Mouse (Mus musculus): ENCODE data around the gene Tgif2. TPM values are rescaled to one million over a fixed set of nuclear protein-coding genes. Genes with fewer than 3 reads are reported as not detected.
A peak's percentile ranks its signal among the peaks of the same experiment; 100 is the strongest.

Gene Tgif2
- polyA plus RNA-seq, 2 experiments, result 4.9 to 5.1 TPM

DNA sequence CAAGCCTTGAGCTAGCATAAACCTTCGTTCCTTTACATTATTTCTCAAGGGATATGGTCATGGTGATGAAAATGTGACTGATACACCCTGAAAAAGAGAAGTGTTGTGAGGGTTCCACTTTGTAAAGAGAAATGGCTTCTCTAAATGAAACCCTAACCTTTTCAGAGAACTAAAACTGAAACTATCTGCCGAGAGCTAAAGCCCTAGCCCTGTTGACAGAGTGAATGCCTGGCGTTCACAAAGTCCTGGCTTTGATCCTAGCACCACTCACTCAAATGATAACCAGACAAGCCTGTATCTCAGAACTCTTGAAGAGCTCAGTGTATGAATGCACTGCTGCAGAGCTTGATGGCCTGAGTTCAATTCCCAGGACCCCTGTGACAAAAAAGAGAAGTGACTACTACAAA lies 17.6 kb downstream of the Tgif2 start:
- Histone ChIP-seq H3K27ac (no peak overlapping the region), H3K27me3 (ENCODE audit: control insufficient read depth, insufficient read depth, low read length) (no peaks in the 10 kb centered on the region), H3K4me2 (ENCODE audit: low read depth) (no peak overlapping the region), H3K9me3 (ENCODE audit: control insufficient read depth, low read length) (no peaks in the 10 kb centered on the region), H3K4me3 (ENCODE audit: insufficient read depth in 1 of 2, low read depth in 2 of 2, low read length in 2 of 2) (no peak overlapping the region), H3K36me3 (replicated peaks; ENCODE audit: control insufficient read depth, insufficient read depth, low read depth) (peaks cover 5% of the 10 kb centered on the region; the same call in 1 of the 2 replicates), H3K4me1 (replicated peaks; ENCODE audit: control insufficient read depth in 2 of 2, insufficient read depth in 2 of 2, low read length in 1 of 2) (peaks cover 3 to 4% of the 10 kb centered on the region in 2 experiments), H3K9ac (replicated peaks) (no peak overlapping the region)
- ATAC-seq (ENCODE audit: insufficient read depth), result no peak
- TF ChIP-seq EP300 (IDR thresholded peaks at IDR 0.05; ENCODE audit: low read depth), result no peak
- no peak for TF ChIP-seq CTCF (IDR thresholded peaks at IDR 0.05; ENCODE audit: low read depth)
- no peak for DNase-seq (ENCODE audit: low read depth in 3 of 3, low spot score in 3 of 3)
- 56% methylated on average over 3 of the region's 3 CpGs for WGBS (ENCODE audit: insufficient replicate concordance)

DNA sequence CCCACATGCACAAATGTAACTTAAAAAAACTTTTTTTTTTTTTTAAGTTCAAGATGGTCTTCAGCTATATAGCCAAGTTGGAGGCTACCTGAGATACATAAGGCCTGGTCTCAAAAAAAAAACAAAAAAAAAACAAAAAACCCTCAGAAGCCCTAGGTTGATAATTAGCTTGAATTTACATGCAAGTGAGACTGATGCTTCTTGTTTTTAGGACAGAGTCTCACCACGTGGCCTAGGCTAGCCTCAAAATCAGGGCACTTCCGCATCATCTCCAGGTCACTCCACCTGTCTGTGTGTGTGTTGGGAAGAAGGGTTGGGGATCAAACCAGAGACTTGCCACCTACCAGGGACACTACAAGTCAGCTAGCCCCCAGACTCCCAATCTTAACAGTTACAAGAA lies 18.0 kb downstream of the Tgif2 start, which contains the start of gene 4930518I15Rik:
Gene 4930518I15Rik, minus strand, starts transcription at position 112 of the 400 bp plus-strand sequence.
- Histone ChIP-seq H3K9ac (replicated peaks) (no peak within 1 kb of the TSS), H3K4me1 (replicated peaks; ENCODE audit: control insufficient read depth in 2 of 2, insufficient read depth in 2 of 2, low read length in 1 of 2) (peaks cover 3 to 4% of the 10 kb centered on the region in 2 experiments), H3K27me3 (ENCODE audit: control insufficient read depth, insufficient read depth, low read length) (no peaks in the 10 kb centered on the region), H3K36me3 (replicated peaks; ENCODE audit: control insufficient read depth, insufficient read depth, low read depth) (peaks cover 5% of the 10 kb centered on the region; the same call in 1 of the 2 replicates), H3K4me2 (ENCODE audit: low read depth) (no peak within 1 kb of the TSS), H3K9me3 (ENCODE audit: control insufficient read depth, low read length) (no peaks in the 10 kb centered on the region), H3K4me3 (ENCODE audit: insufficient read depth in 1 of 2, low read depth in 2 of 2, low read length in 2 of 2) (no peak within 1 kb of the TSS), H3K27ac (no peak within 1 kb of the TSS)
- DNase-seq (ENCODE audit: low read depth in 3 of 3, low spot score in 3 of 3), result no peak
- WGBS (ENCODE audit: insufficient replicate concordance), result 74% methylated on average over 2 of the region's 2 CpGs
- ATAC-seq (ENCODE audit: insufficient read depth), result no peak
- TF ChIP-seq EP300 (IDR thresholded peaks at IDR 0.05; ENCODE audit: low read depth) (no peak), CTCF (IDR thresholded peaks at IDR 0.05; ENCODE audit: low read depth) (no peak)

DNA sequence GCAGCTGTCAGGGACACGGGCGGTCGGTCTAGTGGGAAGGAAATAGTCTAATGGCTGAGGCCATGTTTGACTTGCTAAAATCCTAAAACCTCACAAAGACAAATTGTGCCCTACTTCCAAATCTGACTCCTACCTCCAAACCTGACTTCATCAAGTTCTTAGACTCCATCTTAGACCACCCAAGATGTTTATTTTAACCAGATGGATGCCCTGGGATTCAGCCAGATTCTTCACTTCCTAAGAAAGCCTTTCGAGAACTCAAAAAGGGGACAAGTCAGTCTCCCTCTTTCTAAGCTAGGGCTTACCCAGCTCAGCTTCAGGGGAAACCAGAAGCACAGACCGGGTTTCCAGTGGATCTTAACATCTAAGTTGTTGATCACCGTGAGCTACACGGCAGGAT lies 18.9 kb downstream of the Tgif2 start:
- Histone ChIP-seq H3K27ac (no peak overlapping the region), H3K9me3 (ENCODE audit: control insufficient read depth, low read length) (no peaks in the 10 kb centered on the region), H3K4me3 (ENCODE audit: insufficient read depth in 1 of 2, low read depth in 2 of 2, low read length in 2 of 2) (no peak overlapping the region), H3K9ac (replicated peaks) (no peak overlapping the region), H3K4me2 (ENCODE audit: low read depth) (no peak overlapping the region), H3K27me3 (ENCODE audit: control insufficient read depth, insufficient read depth, low read length) (no peaks in the 10 kb centered on the region), H3K4me1 (replicated peaks; ENCODE audit: control insufficient read depth in 2 of 2, insufficient read depth in 2 of 2, low read length in 1 of 2) (peaks cover 3 to 4% of the 10 kb centered on the region in 2 experiments), H3K36me3 (replicated peaks; ENCODE audit: control insufficient read depth, insufficient read depth, low read depth) (peaks cover 5% of the 10 kb centered on the region; the same call in 1 of the 2 replicates)
- no peak for ATAC-seq (ENCODE audit: insufficient read depth)
- DNase-seq (ENCODE audit: low read depth in 3 of 3, low spot score in 3 of 3), result no peak
- 84% methylated on average over 7 of the region's 7 CpGs for WGBS (ENCODE audit: insufficient replicate concordance)
- TF ChIP-seq EP300 (IDR thresholded peaks at IDR 0.05; ENCODE audit: low read depth) (no peak), CTCF (IDR thresholded peaks at IDR 0.05; ENCODE audit: low read depth) (no peak)

DNA sequence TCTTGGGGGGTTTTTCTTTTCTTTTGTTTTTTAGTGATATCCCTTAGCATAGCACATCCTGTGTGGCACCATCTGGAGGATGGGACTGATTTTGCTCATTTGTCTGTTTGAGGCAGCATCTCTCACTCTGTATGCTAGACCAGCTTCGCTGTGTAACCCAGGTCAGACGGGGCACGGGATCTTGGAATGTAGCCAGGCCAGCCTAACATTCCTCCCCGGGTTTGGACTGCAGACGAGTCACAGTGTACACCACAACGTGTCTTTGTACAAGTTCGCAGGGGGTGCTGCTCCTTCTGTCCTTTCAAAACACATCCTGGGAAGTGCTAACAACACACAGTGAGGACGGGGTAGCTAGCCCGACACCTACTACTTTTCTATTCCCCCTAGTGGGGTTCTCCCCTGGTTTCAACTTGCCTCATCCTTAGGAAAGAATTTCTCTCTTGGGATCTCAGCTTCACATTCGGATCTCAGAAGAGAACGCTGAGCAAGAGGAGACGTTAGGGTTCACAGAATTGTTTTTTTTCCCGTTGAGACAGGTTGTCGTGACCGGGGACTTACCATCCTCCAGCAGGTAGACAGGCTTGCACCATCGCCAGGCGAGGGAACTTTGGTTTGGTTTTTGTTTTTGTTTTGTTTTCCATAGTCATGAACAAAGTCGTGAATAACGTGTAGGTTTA lies 22.4 kb downstream of the Tgif2 start:
- Histone ChIP-seq H3K27me3 (ENCODE audit: control insufficient read depth, insufficient read depth, low read length) (no peaks in the 10 kb centered on the region), H3K9me3 (ENCODE audit: control insufficient read depth, low read length) (no peaks in the 10 kb centered on the region), H3K9ac (replicated peaks) (peak overlapping the region; percentile 91), H3K4me1 (replicated peaks; ENCODE audit: control insufficient read depth in 2 of 2, insufficient read depth in 2 of 2, low read length in 1 of 2) (peaks cover 9 to 12% of the 10 kb centered on the region in 2 experiments), H3K4me3 (ENCODE audit: insufficient read depth in 1 of 2, low read depth in 2 of 2, low read length in 2 of 2) (peak overlapping the region; percentile 64 to 91), H3K36me3 (replicated peaks; ENCODE audit: control insufficient read depth, insufficient read depth, low read depth) (peaks cover 24% of the 10 kb centered on the region), H3K27ac (peak overlapping the region; percentile 81), H3K4me2 (ENCODE audit: low read depth) (peak overlapping the region; percentile 86)
- under 1% methylated on average over 19 of the region's 19 CpGs for WGBS (ENCODE audit: insufficient replicate concordance)
- TF ChIP-seq CTCF (IDR thresholded peaks at IDR 0.05; ENCODE audit: low read depth) (no peak), EP300 (IDR thresholded peaks at IDR 0.05; ENCODE audit: low read depth) (no peak)
- no peak for DNase-seq (ENCODE audit: low read depth in 3 of 3, low spot score in 3 of 3)
- ATAC-seq (ENCODE audit: insufficient read depth), result no peak

DNA sequence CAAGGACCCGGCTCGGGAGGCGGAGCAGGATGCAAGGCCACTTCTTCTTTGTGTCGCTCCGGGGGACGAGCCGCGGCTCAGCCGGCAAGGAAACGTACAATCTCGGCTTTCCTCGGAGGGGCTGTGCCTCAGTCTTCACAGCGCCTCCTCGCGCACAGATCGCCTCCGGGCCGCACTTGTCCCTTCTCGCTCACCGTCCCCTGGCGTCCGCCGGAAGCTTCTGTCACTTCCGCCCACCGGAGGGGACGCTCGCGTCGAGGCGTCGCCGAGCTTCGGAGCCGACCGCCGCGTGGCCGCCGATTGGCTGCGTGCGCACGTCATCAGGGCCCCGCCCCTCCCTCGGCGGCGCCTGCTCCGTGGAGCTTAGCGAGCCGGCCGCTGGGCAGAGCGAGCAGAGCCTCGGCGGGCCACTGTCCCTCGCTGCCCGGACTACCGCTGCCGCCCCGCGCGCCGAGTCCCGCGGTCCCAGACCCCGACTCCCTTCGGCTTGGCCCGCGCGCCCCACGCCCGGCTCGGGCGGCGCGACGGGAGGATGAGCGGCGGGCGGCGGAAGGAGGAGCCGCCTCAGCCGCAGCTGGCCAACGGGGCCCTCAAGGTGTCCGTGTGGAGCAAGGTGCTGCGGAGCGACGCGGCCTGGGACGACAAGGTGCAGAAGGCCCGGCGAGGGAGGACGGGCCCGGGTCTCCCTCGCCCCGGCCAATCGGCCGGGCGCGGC lies 23.1 kb downstream of the Tgif2 start, which contains the start of gene Rab5if:
Gene Rab5if, plus strand, starts transcription at position 357 of the 715 bp plus-strand sequence.
- H3K27me3 ChIP-seq (ENCODE audit: control insufficient read depth, insufficient read depth, low read length), result no peaks in the 10 kb centered on the region
- no peak for TF ChIP-seq EP300 (IDR thresholded peaks at IDR 0.05; ENCODE audit: low read depth)
- peak; percentile 83 for TF ChIP-seq CTCF (IDR thresholded peaks at IDR 0.05; ENCODE audit: low read depth)
- H3K9me3 ChIP-seq (ENCODE audit: control insufficient read depth, low read length), result no peaks in the 10 kb centered on the region
- H3K4me1 ChIP-seq (replicated peaks; ENCODE audit: control insufficient read depth in 2 of 2, insufficient read depth in 2 of 2, low read length in 1 of 2), result peaks cover 9 to 12% of the 10 kb centered on the region in 2 experiments
- H3K4me3 ChIP-seq (ENCODE audit: insufficient read depth in 1 of 2, low read depth in 2 of 2, low read length in 2 of 2), result peak within 1 kb of the TSS; percentile 90 to 91
- H3K4me2 ChIP-seq (ENCODE audit: low read depth), result peak within 1 kb of the TSS; percentile 86
- under 1% methylated on average over 89 of the region's 98 CpGs for WGBS (ENCODE audit: insufficient replicate concordance)
- peaks cover 31% of the 10 kb centered on the region for H3K36me3 ChIP-seq (replicated peaks; ENCODE audit: control insufficient read depth, insufficient read depth, low read depth)
- peak within 1 kb of the TSS; percentile 87 for H3K27ac ChIP-seq
- ATAC-seq (ENCODE audit: insufficient read depth) (peak; percentile 94), DNase-seq (ENCODE audit: low read depth in 3 of 3, low spot score in 3 of 3) (peak; percentile 93 to 95 (median 94))
- H3K9ac ChIP-seq (replicated peaks), result peak within 1 kb of the TSS; percentile 91

All from liver, embryonic 14.5 days (tissue).